Mouse (Mus musculus) heart, embryonic 16.5 days (tissue): Measurements from ENCODE around the gene Ttll7. TPM values are rescaled to one million over a fixed set of nuclear protein-coding genes. Genes with fewer than 3 reads are reported as not detected.

Experiments
- ATAC-seq: fragments of 200-750 bp; cut with Nextera tagmentation; replicated peaks from 2 replicates; pipeline ENCODE4 v1.8.0; 2017; ENCODE audit warnings: moderate number of reproducible peaks; ENCODE audit not compliant: insufficient read depth, low FRiP score; ENCODE audit errors: extremely low read depth
- H3K27ac ChIP-seq: fragments of 300-500 bp; sonication (generic); 2 replicates; pipeline ENCODE4 v1.5.1; 2014; ENCODE audit warnings: mild to moderate bottlenecking, low read length, control low read depth, moderate library complexity
- H3K27me3 ChIP-seq: fragments of 300-500 bp; sonication (generic); 2 replicates; pipeline ENCODE4 v1.6.1; 2014; ENCODE audit warnings: low read length, mixed read lengths; ENCODE audit not compliant: control insufficient read depth, insufficient read depth
- H3K36me3 ChIP-seq: fragments of 300-500 bp; sonication (generic); 2 replicates; pipeline ENCODE4 v1.6.1; 2014; ENCODE audit not compliant: control insufficient read depth, insufficient read depth
- H3K4me1 ChIP-seq: fragments of 300-500 bp; sonication (generic); 2 replicates; pipeline ENCODE4 v1.6.1; 2014; ENCODE audit warnings: low read length, mixed read lengths; ENCODE audit not compliant: control insufficient read depth, insufficient read depth
- H3K4me2 ChIP-seq: fragments of 300-500 bp; sonication (generic); 2 replicates; pipeline ENCODE4 v1.6.1; 2014; ENCODE audit warnings: low read depth, mild to moderate bottlenecking, control low read depth, low read length
- H3K4me3 ChIP-seq: fragments of 300-500 bp; sonication (generic); 2 replicates; pipeline ENCODE4 v1.5.1; 2014; ENCODE audit warnings: mild to moderate bottlenecking, control low read depth, low read length
- H3K9ac ChIP-seq: fragments of 300-500 bp; sonication (generic); 2 replicates; pipeline ENCODE4 v1.6.1; 2014; ENCODE audit warnings: low read length, control low read depth
- H3K9me3 ChIP-seq: fragments of 300-500 bp; sonication (generic); replicated peaks from 2 replicates; pipeline ENCODE4 v1.6.1; 2016; ENCODE audit warnings: low read length; ENCODE audit not compliant: control insufficient read depth
- WGBS: fragments of 180-500 bp; shearing (Covaris S2); extraction: QIAGEN DNeasy Blood & Tissue Kit; methylation state at CpG from one replicate; pipeline ENCODE4 v1.1.7; 2014; 5-methylcytosine and 5-hydroxymethylcytosine counted together
- polyA plus RNA-seq: library from polyadenylated mRNA; unstranded; fragments of >200 nt; fragmentation: Nextera tagmentation; extraction: Ambion mirVana; gene quantifications from 2 replicates; pipeline ENCODE4 v1.2.1, GENCODE M21; 2015

Ttll7 gene
- polyA plus RNA-seq, 1 experiment from 2014 or later: 1.2 TPM

DNA sequence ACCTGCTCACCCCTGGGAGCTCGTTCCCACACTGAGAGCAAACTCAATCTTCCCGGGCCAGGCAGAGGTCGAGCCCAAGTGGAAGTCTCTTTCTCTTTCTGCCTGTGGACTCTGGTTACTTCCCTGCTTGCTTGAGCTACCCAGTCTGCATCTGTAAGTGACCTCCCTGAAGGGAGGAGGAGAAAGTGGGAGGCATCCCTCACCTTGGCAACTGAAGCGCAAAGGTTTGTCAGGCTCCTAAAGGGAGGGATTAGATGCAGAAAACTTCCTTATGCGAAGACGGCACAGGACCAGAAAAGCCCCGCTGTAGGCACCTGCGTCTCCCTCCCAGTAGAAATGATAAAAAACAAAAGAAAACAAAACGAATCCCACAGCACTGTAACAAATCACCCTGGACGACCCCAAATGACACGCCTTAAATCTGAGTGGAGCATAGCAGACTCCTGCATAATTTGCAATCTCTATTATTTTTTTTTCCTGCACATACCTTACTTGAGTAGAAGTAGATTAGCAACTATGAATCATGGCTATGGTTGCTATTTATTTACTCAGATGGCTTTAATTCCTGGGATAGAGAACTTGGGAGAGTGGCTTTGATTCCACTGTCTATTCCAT is 178.2 kb downstream of the Ttll7 start:
- Histone ChIP-seq H3K4me1 (peaks cover 13% of the 10 kb centered on the region), H3K9ac (no peak overlapping the region), H3K9me3 (no peaks in the 10 kb centered on the region), H3K36me3 (no peaks in the 10 kb centered on the region), H3K4me3 (no peak overlapping the region), H3K4me2 (no peak overlapping the region), H3K27me3 (no peaks in the 10 kb centered on the region), H3K27ac (no peak overlapping the region)
- 49% methylated on average over 11 of the region's 11 CpGs for WGBS
- no peak for ATAC-seq

Other genes with a start within 250 kb of the Ttll7 start
- not detected in 2 replicates for gene Dnase2b, start 236.8 kb upstream of the Ttll7 start, polyA plus RNA-seq
- 0.17 and 0.28 TPM in 2 replicates for gene 4930503B20Rik, start 201.1 kb upstream of the Ttll7 start, polyA plus RNA-seq
- 2.2 and 2.4 TPM in 2 replicates for gene Samd13, start 166.8 kb upstream of the Ttll7 start, polyA plus RNA-seq
- gene Prkacb, start 39.4 kb upstream of the Ttll7 start, polyA plus RNA-seq: 52.6 and 53.5 TPM in 2 replicates